Mouse (Mus musculus) embryonic fibroblast, embryonic 13.5 days (primary cell): ENCODE measurements around the gene Psmd11. TPM values are rescaled to one million over a fixed set of nuclear protein-coding genes. Genes with fewer than 3 reads are reported as not detected.
"Not testable (repeated sequence)": the region's sequence is repeated elsewhere in the genome, so short reads cannot be mapped to it uniquely, and the experiment has no call there.

Experiments used
- H3K27ac ChIP-seq: 2 replicates; pipeline ENCODE4 v1.5.1; 2012; ENCODE audit warnings: low read length, control low read depth, inconsistent platforms; ENCODE audit not compliant: insufficient read depth
- H3K4me1 ChIP-seq: 2 replicates; pipeline ENCODE4 v1.6.1; 2011; ENCODE audit warnings: low read length; ENCODE audit not compliant: control insufficient read depth, insufficient read depth
- H3K4me3 ChIP-seq: 2 replicates; pipeline ENCODE4 v1.5.1; 2011; ENCODE audit warnings: mild to moderate bottlenecking, control low read depth, low read length; ENCODE audit not compliant: insufficient read depth
- CTCF ChIP-seq: IDR thresholded peaks from 2 replicates; pipeline ENCODE4 v1.5.1; 2011; ENCODE audit warnings: mild to moderate bottlenecking, control low read depth, low read length, moderate library complexity, borderline replicate concordance; ENCODE audit not compliant: insufficient read depth
- POLR2A ChIP-seq: IDR thresholded peaks from 2 replicates; pipeline ENCODE4 v1.6.1; 2011; ENCODE audit warnings: low read depth, mild to moderate bottlenecking, control low read depth, low read length, moderate library complexity
- polyA plus RNA-seq: library from polyadenylated mRNA; stranded (reverse); fragments of >200 nt; gene quantifications from 2 replicates; pipeline ENCODE4 v1.2.4, GENCODE M21; 2011; ENCODE audit warnings: low read depth; ENCODE audit not compliant: missing spikeins, insufficient read length

The Psmd11 gene
- polyA plus RNA-seq, 1 experiment, result 131 TPM

- TF ChIP-seq POLR2A (no peak), CTCF (no peak)
- Histone ChIP-seq H3K27ac (peak overlapping the region; percentile 51; the same call in 1 of the 2 replicates), H3K4me1 (no peaks in the 10 kb centered on the region), H3K4me3 (peak overlapping the region; percentile 88)
These were observed 627 bp downstream of the Psmd11 start for GRCm38 (mm10) chr11:80429009-80429475.

GRCm38 (mm10) chr11:80429500-80430166, 1.2 kb downstream of the Psmd11 start:
- Histone ChIP-seq H3K4me1 (no peaks in the 10 kb centered on the region), H3K27ac (peak overlapping the region; percentile 51; the same call in 1 of the 2 replicates), H3K4me3 (peak overlapping the region; percentile 88)
- no peak for TF ChIP-seq POLR2A
- TF ChIP-seq CTCF, result no peak

GRCm38 (mm10) chr11:80430366-80430910, 2.0 kb downstream of the Psmd11 start:
- Histone ChIP-seq H3K4me1 (no peaks in the 10 kb centered on the region), H3K27ac (no peak overlapping the region), H3K4me3 (0 out of 2 replicates have a peak overlapping the region, but pooled peaks have one; percentile 2)
- no peak for TF ChIP-seq POLR2A
- TF ChIP-seq CTCF, result no peak

- no peak overlapping the region for H3K27ac ChIP-seq
- no peak overlapping the region for H3K4me3 ChIP-seq
- no peaks in the 10 kb centered on the region for H3K4me1 ChIP-seq
- TF ChIP-seq POLR2A (no peak), CTCF (no peak)
These were observed 18.5 kb downstream of the Psmd11 start for GRCm38 (mm10) chr11:80446916-80447315.

GRCm38 (mm10) chr11:80449859-80450258, 21.4 kb downstream of the Psmd11 start:
- H3K4me1 ChIP-seq, result peaks cover 5% of the 10 kb centered on the region; the same call in 1 of the 2 replicates
- H3K27ac ChIP-seq, result no peak overlapping the region
- no peak overlapping the region for H3K4me3 ChIP-seq
- no peak for TF ChIP-seq POLR2A
- TF ChIP-seq CTCF, result no peak

- no peak overlapping the region for H3K4me3 ChIP-seq
- no peak overlapping the region for H3K27ac ChIP-seq
- peaks cover 5% of the 10 kb centered on the region; the same call in 1 of the 2 replicates for H3K4me1 ChIP-seq
- TF ChIP-seq CTCF, result no peak
- TF ChIP-seq POLR2A, result no peak
These were observed 23.8 kb downstream of the Psmd11 start for GRCm38 (mm10) chr11:80452242-80452641.

GRCm38 (mm10) chr11:80453198-80453597, 24.8 kb downstream of the Psmd11 start:
- Histone ChIP-seq H3K4me1 (peaks cover 5% of the 10 kb centered on the region; the same call in 1 of the 2 replicates), H3K4me3 (no peak overlapping the region), H3K27ac (no peak overlapping the region)
- no peak for TF ChIP-seq CTCF
- TF ChIP-seq POLR2A, result no peak

GRCm38 (mm10) chr11:80463605-80464130, 35.3 kb downstream of the Psmd11 start:
- not testable (repeated sequence) for H3K4me3 ChIP-seq, H3K27ac ChIP-seq, H3K4me1 ChIP-seq

- H3K4me3 ChIP-seq, result no peak overlapping the region
- no peaks in the 10 kb centered on the region for H3K4me1 ChIP-seq
- no peak overlapping the region for H3K27ac ChIP-seq
- TF ChIP-seq POLR2A (no peak), CTCF (no peak)
These were observed 43.6 kb downstream of the Psmd11 start for GRCm38 (mm10) chr11:80471836-80472605.
